Mouse (Mus musculus): Measurements from ENCODE around the gene Mical1.

Mical1 gene

DNA sequence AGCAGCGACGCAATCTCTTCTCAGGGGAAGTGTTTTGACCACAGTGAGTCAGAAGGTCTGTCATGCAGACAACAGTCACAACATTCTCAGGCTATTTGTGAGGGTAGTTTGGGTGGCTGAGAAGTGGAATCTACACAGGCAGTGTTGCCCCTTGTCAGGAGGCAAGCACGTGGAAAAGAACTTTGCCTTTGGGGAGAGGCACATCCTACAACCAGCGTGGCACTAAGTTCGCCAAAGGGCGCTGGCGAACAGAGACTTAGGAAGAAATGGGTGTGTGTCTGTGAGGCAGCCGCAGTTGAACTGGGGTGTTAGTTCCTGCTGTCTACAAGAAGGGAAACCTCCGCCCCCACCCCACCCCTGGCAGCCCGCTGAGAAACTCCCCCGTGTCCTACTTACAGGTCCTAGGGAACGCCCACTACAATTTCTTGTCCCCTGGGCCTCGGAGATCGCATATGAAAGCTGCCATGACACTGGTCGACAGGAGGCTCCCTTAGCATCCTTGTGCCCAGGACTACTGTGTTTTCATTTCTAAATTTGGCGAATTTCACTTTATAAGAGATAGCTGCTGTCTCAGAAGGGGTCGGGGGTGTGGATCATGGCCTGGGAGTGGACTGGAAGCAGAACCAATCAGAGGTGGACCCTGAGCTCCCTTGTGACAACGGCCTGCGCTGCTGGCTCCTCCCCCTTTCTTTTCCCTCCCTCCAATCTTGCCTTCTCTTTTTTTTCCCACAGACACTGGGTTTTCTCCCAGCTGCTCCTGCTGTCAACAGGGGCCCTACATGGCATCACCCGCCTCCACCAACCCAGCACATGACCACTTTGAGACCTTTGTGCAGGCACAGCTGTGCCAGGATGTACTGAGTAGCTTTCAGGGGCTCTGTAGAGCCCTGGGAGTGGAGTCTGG is 1.4 kb downstream of the Mical1 start:
- DNase-seq (ENCODE audit: low spot score in 2 of 2) = peak; percentile 43 to 58

GRCm38 (mm10) chr10:41479961-41480360 is 3.8 kb downstream of the Mical1 start:
- no peak for DNase-seq (ENCODE audit: low spot score in 2 of 2)

GRCm38 (mm10) chr10:41480938-41481880 is 5.1 kb downstream of the Mical1 start:
- no peak for DNase-seq (ENCODE audit: low spot score in 2 of 2)

DNA sequence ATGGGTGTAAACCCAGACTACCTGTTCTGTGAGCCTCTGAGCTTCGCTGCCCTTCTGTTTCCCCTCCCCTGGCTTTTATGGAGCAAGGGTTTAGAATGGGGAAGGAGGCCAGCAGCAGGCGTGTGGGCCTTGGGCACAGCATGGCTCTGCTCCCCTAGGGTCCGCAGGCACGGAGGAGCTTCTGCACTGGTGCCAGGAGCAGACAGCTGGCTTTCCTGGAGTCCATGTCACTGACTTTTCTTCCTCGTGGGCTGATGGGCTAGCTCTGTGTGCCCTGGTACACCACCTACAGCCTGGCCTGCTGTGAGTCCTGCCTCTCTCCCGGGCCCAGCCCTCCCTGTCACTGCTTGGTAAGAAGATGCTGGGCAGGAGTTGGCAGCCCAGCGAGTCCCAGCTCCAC is 6.3 kb downstream of the Mical1 start:
- DNase-seq (ENCODE audit: low spot score in 2 of 2) = no peak

- no peak for DNase-seq (ENCODE audit: low spot score in 2 of 2)
These were observed 9.7 kb downstream of the Mical1 start for GRCm38 (mm10) chr10:41485778-41486177.

DNA sequence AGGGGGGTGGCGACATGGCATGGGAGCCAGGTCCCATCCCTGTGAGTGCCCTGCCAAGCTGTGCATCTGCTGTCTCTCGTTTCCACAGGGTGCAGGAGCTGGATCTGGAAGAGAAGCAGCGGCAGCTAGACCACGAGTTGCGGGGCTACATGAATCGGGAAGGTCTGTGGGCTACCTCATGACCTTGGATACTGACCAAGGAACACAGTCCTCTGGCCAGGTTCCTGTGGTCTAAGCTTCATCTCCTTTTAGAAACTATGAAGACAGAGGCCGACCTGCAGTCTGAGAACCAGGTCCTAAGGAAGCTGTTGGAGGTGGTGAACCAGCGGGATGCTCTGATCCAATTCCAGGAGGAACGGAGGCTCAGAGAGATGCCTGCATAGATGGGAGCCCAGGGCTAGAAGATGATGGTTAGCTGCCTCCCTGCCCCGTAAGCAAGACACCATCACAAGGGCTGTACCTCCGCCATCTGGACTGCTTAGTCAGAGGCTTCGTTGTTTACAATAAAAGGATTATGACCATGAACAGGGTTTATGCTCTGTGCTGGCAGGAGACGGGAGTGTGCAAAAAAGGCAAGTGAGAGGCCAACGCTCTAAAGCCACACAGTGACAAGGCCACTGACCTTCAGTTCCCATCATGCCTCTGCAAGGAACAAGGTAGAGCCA is 10.5 kb downstream of the Mical1 start:
- no peak for DNase-seq (ENCODE audit: low spot score in 2 of 2)

DNA sequence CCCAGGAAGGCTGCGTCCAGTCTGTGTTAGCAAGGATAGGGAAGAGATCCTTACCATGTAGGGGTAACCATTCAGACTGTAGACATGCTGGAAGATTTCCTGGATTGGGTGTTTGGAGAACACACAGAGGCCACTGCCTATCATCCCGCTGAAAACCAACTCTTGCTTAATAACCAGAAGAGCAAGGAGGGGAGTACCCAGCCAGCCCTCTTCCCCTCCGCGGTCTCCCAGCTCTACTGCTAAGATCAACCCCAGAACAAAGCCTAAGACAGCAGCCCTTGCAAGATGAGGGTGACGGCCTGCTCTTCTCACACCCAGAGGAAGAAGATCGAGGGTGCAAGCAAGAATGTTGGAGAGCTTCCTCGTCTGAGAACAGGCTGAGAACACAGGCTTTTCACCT is 12.8 kb downstream of the Mical1 start:
- no peak for DNase-seq (ENCODE audit: low spot score in 2 of 2)

DNA sequence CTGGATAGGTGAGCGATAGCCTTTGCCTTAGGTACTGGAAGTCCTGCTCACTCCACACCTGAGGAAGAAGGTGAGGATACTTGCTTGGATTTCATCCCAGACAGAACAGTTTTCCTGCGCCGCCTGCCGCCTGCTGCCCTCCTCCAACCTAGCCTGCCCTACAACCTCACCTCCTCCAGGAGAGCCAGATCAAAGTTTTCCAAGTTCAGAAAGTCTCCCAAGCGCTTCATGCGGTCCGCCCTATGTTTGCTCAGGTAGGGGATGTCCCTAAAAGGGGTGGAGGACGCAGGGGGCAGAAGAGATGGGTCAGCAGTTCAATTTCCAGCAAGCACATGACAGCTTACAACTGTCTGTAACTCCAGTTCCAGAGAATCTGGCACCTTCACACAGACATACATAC is 13.2 kb downstream of the Mical1 start:
- DNase-seq (ENCODE audit: low spot score in 2 of 2) = no peak

DNA sequence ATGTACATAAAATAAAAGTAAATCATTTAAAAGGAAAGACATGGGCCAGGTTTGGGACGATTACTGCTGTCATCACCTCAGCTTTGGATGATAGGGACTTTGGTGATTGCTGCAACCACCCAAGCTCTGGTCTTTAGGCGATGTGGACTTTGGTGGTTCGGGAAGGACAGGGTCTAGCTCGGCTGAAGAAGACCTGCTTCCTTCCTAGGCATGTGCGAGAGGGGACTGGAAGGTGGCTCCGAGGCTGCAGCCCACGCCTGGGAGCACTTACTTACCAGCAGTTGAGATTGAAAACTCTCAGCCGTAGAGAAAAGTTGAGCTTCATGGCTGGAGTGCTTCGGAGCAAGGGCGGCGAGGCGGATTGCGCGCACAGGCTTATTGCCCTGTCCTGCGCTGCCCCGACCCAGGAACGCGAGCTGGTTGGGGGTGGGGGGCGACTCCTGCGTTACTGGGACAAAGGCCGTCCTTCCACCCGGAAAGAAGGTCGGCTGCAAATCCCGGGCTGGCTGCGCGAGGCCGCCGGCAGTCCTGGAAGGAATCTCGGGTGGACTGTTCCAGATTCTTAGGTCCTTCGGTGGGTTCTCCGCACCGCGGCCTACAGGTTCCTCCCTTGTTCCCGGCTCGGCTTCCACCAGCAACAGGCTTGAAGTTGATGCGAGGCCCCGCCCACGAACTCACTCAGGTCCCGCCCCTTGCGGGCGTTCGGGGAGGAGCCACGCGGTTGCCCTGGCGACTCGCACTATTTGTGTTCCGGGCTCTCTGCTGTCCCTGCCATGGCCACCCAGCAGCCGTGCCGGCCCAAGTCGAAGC is 13.8 kb downstream of the Mical1 start, which contains the start of the genes Smpd2 and Ppil6:
Gene Smpd2 (minus strand): TSS at position 662 of the 810 bp plus-strand sequence.
Gene Ppil6 (plus strand): TSS at position 732 of the 810 bp plus-strand sequence.
- DNase-seq (ENCODE audit: low spot score in 2 of 2) = peak; percentile 85 to 94

- no peak for DNase-seq (ENCODE audit: low spot score in 2 of 2)
These were observed 14.4 kb downstream of the Mical1 start for GRCm38 (mm10) chr10:41490518-41490873.

- DNase-seq (ENCODE audit: low spot score in 2 of 2) = no peak
These were observed 15.0 kb downstream of the Mical1 start for GRCm38 (mm10) chr10:41491111-41491510.

DNA sequence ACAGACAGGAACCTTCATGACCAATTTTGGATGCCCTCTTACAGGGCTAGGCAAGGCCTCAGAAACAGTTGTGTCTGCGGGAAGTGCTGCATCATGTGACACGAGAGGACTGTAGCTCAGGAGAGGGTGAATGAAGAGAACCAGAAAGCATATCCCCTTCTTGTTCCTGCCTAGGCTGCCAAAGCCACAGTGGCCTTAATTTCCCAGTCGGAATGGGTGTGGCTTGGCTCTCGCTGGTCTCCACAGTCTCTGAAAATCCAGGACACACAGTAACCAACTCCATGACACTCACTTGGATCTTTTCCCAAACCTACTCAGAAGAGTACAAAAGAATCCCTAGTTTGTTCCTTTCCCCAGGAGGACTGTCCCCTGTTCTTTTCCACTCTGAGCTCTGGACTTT is 24.8 kb downstream of the Mical1 start:
- DNase-seq (ENCODE audit: low spot score in 2 of 2) = peak in 1 of 2 experiments; percentile 39

DNA sequence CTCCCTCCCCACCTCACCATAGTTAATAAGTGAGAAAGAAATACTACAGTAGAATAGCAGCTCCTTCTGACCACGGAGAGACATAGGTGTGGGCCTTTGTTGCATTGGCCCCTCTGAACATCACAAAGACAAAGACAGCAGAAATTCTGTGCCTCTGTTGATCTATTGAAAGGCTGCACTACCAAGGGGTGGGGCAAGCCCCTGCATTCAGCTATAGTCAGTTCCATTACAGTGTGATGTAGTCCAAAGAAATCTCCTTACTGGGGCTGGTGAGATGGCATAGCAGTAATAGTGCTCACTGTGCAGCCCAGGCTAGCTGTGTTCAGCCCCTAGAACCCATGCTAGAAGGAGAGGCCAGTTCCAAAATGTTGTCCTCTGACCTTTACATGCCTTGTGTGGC is 28.9 kb downstream of the Mical1 start:
- no peak for DNase-seq (ENCODE audit: low spot score in 2 of 2)

GRCm38 (mm10) chr10:41505446-41505845 is 29.3 kb downstream of the Mical1 start:
- peak in 1 of 2 experiments; percentile 73 for DNase-seq (ENCODE audit: low spot score in 2 of 2)

GRCm38 (mm10) chr10:41509160-41509559 is 33.0 kb downstream of the Mical1 start:
- DNase-seq (ENCODE audit: low spot score in 2 of 2) = no peak

DNA sequence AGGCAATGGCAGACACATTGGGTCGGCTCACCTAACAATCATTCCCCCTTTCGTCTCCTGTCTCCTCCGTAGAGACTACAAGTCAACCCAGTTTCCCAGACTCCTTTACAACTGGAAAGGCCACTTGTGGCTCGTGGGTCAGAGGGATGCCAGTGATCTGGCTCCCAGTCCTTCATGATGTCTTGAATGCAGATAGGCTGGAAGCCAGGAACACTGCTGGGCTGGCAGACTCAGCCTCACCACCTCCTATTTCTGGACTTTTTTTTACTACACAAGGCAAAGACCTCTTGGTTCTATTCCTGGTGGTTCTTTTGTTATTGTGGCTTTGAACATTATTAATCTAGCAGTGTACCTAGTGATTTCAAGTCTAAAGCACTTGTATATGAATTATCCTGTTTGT is 38.2 kb downstream of the Mical1 start:
- no peak for DNase-seq (ENCODE audit: low spot score in 2 of 2)

GRCm38 (mm10) chr10:41514921-41515320 is 38.8 kb downstream of the Mical1 start:
- DNase-seq (ENCODE audit: low spot score in 2 of 2) = no peak

DNA sequence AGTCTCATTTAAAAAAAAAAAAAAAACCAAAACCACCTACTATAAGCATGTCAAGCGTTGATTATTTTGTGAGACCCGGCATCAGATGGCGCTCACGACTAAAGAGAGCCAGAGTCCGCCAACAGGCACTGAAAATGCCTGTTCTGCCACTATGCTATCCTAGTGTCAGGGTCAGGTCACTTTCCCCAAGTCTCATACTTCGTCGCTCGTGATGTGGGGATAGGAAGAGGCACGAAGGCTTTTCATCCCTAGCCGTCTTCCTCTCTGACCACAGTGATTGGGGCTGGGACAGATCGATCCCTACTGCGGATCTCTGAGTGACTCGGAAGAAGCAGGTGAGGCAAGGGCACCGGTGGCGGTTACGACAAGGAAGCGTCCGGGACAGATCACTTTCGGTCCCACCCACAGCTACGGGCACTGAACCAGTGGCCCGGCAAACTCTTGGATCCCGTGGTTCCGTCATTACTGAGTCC is 42.4 kb downstream of the Mical1 start:
- DNase-seq (ENCODE audit: low spot score in 2 of 2) = peak; percentile 42 to 68

GRCm38 (mm10) chr10:41518981-41519618 is 43.0 kb downstream of the Mical1 start, which contains the start of gene Cd164:
TSS of gene Cd164 (plus strand) at chr10:41519414.
- peak; percentile 69 to 87 for DNase-seq (ENCODE audit: low spot score in 2 of 2)
